Mouse (Mus musculus) kidney, adult 8-10 months (tissue): Measurements from ENCODE around the gene Atp1a4.
A peak's percentile ranks its signal among the peaks of the same experiment; 100 is the strongest.

ENCODE experiments used
- DNase-seq, 2 experiments: peaks; one replicate each; pipeline ENCODE4 v3.0.0; 2022

Gene Atp1a4

DNA sequence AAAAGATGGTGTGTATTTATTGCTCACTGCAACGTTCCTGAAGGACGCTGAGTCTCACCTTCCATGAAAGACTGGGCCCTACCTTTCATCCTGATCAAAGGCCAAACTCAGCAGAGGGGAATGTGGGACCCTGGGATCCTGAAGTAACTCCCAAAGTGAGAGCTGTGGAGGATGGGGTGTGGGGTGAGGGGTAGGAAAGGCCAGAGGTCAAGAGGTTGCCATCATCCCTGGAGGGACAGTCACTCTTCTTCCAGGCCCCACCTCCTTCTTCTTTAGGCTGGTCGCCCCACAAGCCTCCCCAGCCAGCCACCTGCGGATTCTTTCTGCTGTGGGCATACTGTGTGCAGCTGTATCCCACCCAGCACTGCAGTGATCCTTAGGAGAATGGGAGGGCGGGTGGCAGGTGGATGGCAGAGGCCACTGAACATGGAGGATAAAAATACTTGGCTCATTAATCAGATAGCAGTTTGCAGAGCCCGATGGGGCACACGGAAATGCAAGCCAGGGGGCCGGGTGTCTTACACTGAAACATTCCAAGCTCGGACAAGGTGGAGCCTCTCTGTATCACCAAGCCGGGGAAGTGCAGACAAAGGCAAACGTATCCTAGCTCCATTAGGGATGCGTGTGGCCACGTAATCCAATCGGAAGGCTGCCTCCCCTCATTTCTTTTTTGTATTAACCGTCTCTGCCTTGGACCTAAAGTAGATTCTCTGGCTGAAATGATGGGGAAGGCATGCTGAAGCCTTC is 39.9 kb downstream of the Atp1a4 start:
- DNase-seq: no peak

GRCm38 (mm10) chr1:172217148-172217547 is 41.1 kb downstream of the Atp1a4 start:
- DNase-seq: peak; percentile 92

GRCm38 (mm10) chr1:172214748-172215147 is 43.5 kb downstream of the Atp1a4 start:
- no peak for DNase-seq

DNA sequence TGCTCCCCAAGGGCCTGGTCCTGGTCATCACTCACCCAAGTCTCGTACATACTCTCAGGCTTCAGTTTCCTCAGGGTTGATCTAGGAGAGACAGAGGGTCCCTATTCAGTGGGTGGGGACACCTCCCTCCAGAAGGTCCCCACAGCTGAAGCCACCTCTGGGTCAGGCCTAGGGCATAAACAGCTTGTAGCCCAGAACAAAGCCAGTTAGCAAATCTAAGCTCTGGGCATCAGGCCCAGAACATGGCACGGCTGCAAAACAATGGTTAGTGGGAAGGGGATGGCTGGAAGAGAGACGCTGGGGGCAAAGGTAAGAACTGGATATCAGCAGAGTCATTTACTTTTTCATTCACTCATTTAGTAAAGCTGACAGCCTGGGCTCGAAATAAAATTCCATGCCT is 44.4 kb downstream of the Atp1a4 start:
- DNase-seq: no peak

DNA sequence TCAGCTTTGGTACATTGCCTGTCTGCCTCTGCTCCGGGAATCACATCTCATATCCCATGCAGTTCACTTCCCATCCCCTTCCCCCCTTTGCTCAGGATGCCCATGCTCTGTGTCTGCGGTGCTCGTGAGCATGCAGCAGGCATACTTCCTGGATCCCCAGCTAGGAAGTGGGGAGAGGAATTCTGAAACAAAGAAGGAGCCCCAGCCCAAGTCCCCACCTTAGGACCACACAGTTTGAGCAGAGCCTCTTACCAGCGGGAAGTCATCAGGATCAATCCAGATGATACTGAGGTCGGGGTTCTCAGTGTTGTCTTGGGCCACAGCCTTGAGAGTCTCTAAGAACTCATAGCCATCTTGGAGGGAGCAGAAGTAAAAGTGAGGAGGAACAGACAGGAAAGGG is 45.4 kb downstream of the Atp1a4 start:
- DNase-seq: no peak

GRCm38 (mm10) chr1:172207111-172207584 is 51.1 kb downstream of the Atp1a4 start:
- DNase-seq: no peak

GRCm38 (mm10) chr1:172206141-172206917 is 51.9 kb downstream of the Atp1a4 start, which contains the start of gene Pea15a:
Gene Pea15a, minus strand, starts transcription at chr1:172206804.
- peak; percentile 77 for DNase-seq

- no peak for DNase-seq
Observed at GRCm38 (mm10) chr1:172205741-172206087, 52.5 kb downstream of the Atp1a4 start.

GRCm38 (mm10) chr1:172204814-172205740 is 53.1 kb downstream of the Atp1a4 start:
- no peak for DNase-seq

- DNase-seq: no peak
Observed at GRCm38 (mm10) chr1:172204033-172204813, 54.0 kb downstream of the Atp1a4 start.

- peak in 1 of 2 experiments; percentile 20 for DNase-seq
Observed at GRCm38 (mm10) chr1:172203566-172203965, 54.6 kb downstream of the Atp1a4 start.

- no peak for DNase-seq
Observed at GRCm38 (mm10) chr1:172202894-172203522, 55.2 kb downstream of the Atp1a4 start.

- no peak for DNase-seq
Observed at GRCm38 (mm10) chr1:172201967-172202880, 56.0 kb downstream of the Atp1a4 start.

DNA sequence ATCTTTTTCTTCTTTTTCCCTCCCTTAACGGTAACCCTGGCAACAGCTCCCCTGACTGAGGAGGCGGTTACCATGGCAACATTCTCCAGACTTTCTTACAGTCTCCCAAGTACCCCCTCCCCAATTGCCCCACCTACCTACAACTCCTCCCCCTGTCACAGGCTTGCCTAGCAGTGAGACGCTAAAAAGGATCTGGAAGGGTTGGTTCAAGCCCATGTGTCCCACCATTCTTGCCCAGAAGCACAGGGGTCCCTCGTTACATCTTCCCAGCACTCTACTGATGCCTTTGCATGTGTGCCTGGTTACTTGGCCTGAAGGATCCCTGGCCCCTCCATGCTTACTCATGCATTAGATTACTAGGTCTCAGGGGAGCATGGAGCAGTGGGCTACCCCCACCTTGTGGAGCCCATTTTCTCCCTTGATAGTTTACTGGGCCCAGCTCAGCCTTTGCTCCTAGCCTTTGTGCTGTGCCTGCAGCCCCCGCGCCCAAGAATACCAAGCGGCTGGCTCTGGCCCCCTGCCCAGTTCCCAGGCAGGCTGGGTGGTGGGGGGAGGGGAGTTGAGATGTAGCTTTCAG is 57.3 kb downstream of the Atp1a4 start:
- DNase-seq: no peak

DNA sequence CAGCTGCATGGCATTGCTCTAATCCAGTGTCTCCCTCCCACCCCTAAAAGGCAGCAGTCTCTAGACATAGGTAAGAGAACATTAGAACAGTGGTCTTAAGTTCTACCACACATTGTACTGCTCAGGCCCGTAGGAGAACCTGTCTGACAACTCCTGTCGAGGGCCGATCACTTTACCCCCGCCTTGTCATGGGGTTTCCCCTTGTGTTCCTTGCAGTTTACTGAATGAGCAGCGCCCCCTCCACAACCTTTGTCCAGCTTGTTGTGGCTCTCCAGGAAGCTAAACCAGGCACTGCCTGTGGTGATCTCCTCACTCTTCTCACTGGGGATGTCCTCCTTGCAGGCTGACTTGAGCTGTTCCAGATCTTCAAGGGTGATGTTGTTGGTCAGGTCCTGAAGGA is 58.1 kb downstream of the Atp1a4 start:
- no peak for DNase-seq

DNA sequence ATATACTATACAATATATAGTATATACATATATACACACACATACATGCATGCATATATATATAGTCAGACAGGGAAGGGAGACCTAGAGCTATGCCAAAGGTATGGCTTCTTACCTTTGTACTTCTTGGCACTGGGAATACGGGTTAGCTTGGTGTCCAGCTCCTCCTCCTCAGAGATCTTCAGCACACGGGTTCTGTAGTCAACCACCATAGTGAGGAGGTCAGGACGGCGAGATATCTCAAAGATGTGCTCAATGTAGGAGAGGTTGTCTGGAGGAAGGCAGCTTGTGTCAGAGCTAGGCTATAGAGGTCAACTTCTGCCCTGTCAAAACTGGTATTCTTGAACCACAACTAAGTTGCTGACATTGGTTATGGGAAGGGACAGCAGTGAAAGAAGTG is 59.2 kb downstream of the Atp1a4 start:
- DNase-seq: no peak

- DNase-seq: no peak
Observed at GRCm38 (mm10) chr1:172198316-172198715, 59.9 kb downstream of the Atp1a4 start.

GRCm38 (mm10) chr1:172197851-172198250 is 60.4 kb downstream of the Atp1a4 start:
- no peak for DNase-seq

DNA sequence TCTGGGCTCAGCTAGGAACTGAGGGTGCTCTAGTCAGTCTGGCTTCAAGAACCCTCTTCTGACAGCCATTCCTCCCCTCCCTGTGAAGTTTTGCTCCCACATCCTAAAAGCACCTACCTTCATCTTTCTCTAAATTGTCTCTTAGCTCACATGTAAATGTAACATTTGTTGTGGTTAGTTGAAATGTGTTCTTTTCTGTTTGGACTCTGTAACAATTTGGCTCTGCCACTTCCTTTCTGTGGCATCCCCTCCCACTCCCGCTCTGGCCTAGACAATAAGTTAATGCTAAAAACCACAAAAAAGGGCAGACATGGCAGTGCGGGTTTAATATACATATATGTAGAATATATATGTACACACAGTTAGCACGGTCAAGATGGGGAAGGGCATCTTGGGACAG is 61.1 kb downstream of the Atp1a4 start:
- no peak for DNase-seq

DNA sequence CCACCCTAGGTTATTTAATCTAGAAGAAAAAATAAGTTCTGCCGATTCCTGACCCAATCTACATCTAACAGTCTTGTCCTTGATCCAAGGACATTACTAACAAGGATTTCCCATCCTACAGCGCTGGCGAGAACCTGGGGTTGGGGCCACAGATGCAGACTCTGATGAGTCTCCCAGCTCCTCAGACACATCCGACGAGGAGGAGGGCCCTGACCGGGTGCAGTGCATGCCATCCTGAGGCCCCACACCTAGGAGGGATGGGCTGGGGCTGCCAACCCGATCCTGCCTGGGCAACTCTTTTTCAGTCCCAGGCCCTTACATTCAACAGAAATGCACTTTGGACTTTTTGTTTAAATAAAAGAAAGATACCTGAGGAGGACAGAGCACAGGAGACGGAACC is 63.8 kb downstream of the Atp1a4 start:
- no peak for DNase-seq
